Mouse (Mus musculus): ENCODE measurements at regions not wholly inside any gene's neighbourhood (a gene's known extent, or its start where the extent isn't known, plus 50 kb on each side); places are given as distances from the start of the nearest gene placed in this dataset.

DNA sequence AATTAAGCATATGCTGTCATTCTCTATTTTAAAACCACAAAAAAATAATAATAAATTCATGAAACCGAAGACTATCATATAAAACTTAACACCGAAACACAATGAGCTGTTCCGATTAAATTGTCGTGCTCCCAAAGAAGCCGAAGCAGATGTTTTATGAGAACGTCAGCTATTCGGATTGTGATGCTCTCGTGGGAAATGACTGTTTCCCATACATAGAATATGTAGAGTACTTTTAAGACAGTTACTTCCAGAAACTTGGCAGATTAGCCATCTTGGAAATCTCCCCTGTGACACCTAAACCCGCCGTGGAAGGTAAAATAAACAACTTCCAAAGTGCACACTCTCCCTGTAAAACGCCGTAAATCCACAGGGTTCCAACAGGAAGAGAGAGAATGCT, 162.4 kb upstream of the Fbxl17 start:
- Histone ChIP-seq H3K9me3 (ENCODE audit: low read length) (no peaks in the 10 kb centered on the region), H3K4me2 (replicated peaks; ENCODE audit: low read depth, low read length) (peak overlapping the region; percentile 44), H3K27me3 (ENCODE audit: insufficient read depth, low read length) (no peaks in the 10 kb centered on the region), H3K4me3 (ENCODE audit: low read length) (peak overlapping the region; percentile 11; the same call in 1 of the 2 replicates), H3K27ac (ENCODE audit: low read length) (peak overlapping the region; percentile 88), H3K9ac (replicated peaks; ENCODE audit: low read length) (peak overlapping the region; percentile 28; the same call in 1 of the 2 replicates), H3K36me3 (ENCODE audit: insufficient read depth, low read length) (no peaks in the 10 kb centered on the region), H3K4me1 (ENCODE audit: insufficient read depth, low read length) (peaks cover 6% of the 10 kb centered on the region; the same call in 1 of the 2 replicates)
- 22% methylated on average over 12 of the region's 12 CpGs for WGBS
- ATAC-seq (ENCODE audit: low FRiP score, low TSS enrichment), result no peak

DNA sequence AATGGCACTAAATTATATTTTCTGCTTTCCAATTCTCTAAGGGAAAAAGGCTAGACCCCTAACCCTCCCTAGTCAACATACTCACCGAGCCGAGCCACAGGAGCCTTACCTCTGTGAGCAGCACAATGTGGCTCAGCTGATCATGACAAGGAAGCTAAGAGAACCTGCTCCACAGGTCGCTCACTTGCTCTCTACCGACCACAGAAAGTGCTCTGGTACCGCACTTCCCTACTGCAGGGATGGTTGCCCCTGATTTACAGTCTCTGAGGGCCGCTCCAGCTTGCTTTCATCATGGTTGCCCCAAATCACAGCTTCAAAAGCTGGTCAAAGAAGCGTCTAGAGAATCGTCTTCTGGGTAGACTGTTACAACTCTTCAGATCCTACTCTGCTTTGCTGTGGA, 177.0 kb upstream of the Fbxl17 start:
- Histone ChIP-seq H3K9me3 (ENCODE audit: low read length) (no peaks in the 10 kb centered on the region), H3K27me3 (ENCODE audit: insufficient read depth, low read length) (no peaks in the 10 kb centered on the region), H3K27ac (ENCODE audit: low read length) (peak overlapping the region; percentile 26; the same call in 1 of the 2 replicates), H3K4me1 (ENCODE audit: insufficient read depth, low read length) (peaks cover 5% of the 10 kb centered on the region; the same call in 1 of the 2 replicates), H3K4me3 (ENCODE audit: low read length) (no peak overlapping the region), H3K4me2 (replicated peaks; ENCODE audit: low read depth, low read length) (no peak overlapping the region), H3K9ac (replicated peaks; ENCODE audit: low read length) (no peak overlapping the region), H3K36me3 (ENCODE audit: insufficient read depth, low read length) (no peaks in the 10 kb centered on the region)
- no peak for ATAC-seq (ENCODE audit: low FRiP score, low TSS enrichment)
- 73% methylated on average over 8 of the region's 8 CpGs for WGBS

GRCm38 (mm10) chr17:63677996-63678657, 178.3 kb upstream of the Fbxl17 start:
- WGBS, result 42% methylated on average over 3 of the region's 3 CpGs
- peaks cover 5% of the 10 kb centered on the region; the same call in 1 of the 2 replicates for H3K4me1 ChIP-seq (ENCODE audit: insufficient read depth, low read length)

DNA sequence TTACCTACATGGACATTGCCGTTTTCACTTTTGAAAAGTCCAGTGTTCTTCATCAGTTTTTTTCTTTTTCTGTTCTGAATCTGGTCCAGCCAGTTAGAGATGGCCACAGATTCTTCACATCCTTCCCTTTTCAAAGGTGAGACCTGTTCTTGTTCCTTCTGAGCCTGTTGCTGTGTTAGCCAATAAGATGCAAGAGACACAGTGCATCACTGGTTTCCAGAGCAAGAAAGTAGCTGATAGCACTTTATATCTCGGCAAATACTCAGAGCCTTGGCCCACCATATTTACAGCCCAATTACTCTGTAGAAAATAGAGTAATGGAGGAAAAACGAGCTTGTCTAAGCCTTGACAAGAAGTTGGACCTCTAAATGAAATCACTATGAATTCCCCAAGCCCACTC, 180.7 kb upstream of the Fbxl17 start:
- H3K4me3 ChIP-seq (ENCODE audit: low read length), result no peak overlapping the region
- H3K9ac ChIP-seq (replicated peaks; ENCODE audit: low read length), result no peak overlapping the region
- no peak overlapping the region for H3K4me2 ChIP-seq (replicated peaks; ENCODE audit: low read depth, low read length)
- no peak for ATAC-seq (ENCODE audit: low FRiP score, low TSS enrichment)
- H3K36me3 ChIP-seq (ENCODE audit: insufficient read depth, low read length), result no peaks in the 10 kb centered on the region
- H3K4me1 ChIP-seq (ENCODE audit: insufficient read depth, low read length), result peaks cover 5% of the 10 kb centered on the region; the same call in 1 of the 2 replicates
- H3K9me3 ChIP-seq (ENCODE audit: low read length), result no peaks in the 10 kb centered on the region
- 64% methylated on average over 3 of the region's 3 CpGs for WGBS
- no peak overlapping the region for H3K27ac ChIP-seq (ENCODE audit: low read length)
- no peaks in the 10 kb centered on the region for H3K27me3 ChIP-seq (ENCODE audit: insufficient read depth, low read length)

More at GRCm38 (mm10) chr17:63677996-63678657, 178.3 kb upstream of the Fbxl17 start:
- no peaks in the 10 kb centered on the region for H3K27me3 ChIP-seq (ENCODE audit: insufficient read depth, low read length)
- no peak overlapping the region for H3K4me2 ChIP-seq (replicated peaks; ENCODE audit: low read depth, low read length)
- H3K27ac ChIP-seq (ENCODE audit: low read length), result peak overlapping the region; percentile 90
- no peaks in the 10 kb centered on the region for H3K36me3 ChIP-seq (ENCODE audit: insufficient read depth, low read length)
- no peak overlapping the region for H3K4me3 ChIP-seq (ENCODE audit: low read length)
- peak; percentile 85 for ATAC-seq (ENCODE audit: low FRiP score, low TSS enrichment)
- no peak overlapping the region for H3K9ac ChIP-seq (replicated peaks; ENCODE audit: low read length)
- no peaks in the 10 kb centered on the region for H3K9me3 ChIP-seq (ENCODE audit: low read length)

DNA sequence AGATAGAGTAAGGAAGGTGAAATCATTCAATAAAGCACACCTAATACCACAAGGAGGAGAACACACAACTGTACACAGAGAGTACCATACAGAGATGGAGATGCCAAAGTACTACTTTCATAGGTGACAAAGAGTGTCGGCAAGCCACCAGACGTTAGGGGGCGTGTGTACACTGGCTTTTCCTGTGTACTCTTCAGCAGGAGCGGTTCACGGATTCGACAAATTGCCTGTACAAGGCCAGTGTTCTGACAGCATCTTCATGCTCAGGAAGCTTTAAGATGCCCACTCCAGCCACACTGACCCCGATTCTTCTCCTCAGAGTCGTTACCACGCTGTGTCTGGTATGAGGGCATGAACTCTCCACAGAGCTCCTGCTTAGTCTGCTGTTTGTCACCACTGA, 179.5 kb upstream of the Fer start:
- Histone ChIP-seq H3K4me2 (replicated peaks; ENCODE audit: low read depth, low read length) (no peak overlapping the region), H3K4me1 (ENCODE audit: insufficient read depth, low read length) (peaks cover 8% of the 10 kb centered on the region; the same call in 1 of the 2 replicates), H3K36me3 (ENCODE audit: insufficient read depth, low read length) (no peaks in the 10 kb centered on the region), H3K4me3 (ENCODE audit: low read length) (no peak overlapping the region), H3K9me3 (ENCODE audit: low read length) (no peaks in the 10 kb centered on the region), H3K27ac (ENCODE audit: low read length) (no peak overlapping the region), H3K27me3 (ENCODE audit: insufficient read depth, low read length) (no peaks in the 10 kb centered on the region), H3K9ac (replicated peaks; ENCODE audit: low read length) (no peak overlapping the region)
- 71% methylated on average over 9 of the region's 9 CpGs for WGBS
- no peak for ATAC-seq (ENCODE audit: low FRiP score, low TSS enrichment)

DNA sequence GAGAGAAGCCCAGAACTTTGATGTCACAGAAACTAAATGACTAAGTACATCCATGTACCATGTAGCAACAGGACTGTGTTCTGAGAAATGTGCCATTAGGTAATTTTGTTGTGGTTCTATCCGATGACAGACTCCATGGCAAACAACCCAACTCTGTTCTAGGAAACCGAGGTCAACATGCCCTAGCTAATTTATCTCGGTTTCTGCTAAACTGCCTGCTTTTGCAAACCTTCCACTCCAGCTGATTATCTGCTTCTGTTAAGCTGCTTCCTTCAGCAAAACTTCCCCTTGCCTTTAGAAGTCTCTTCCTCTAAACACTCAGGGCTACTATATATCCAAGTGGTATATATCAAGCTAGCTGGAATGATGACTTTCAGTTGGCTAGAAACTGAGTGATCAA, 178.8 kb upstream of the Fer start:
- ATAC-seq (ENCODE audit: low FRiP score, low TSS enrichment), result no peak
- Histone ChIP-seq H3K4me3 (ENCODE audit: low read length) (no peak overlapping the region), H3K4me2 (replicated peaks; ENCODE audit: low read depth, low read length) (no peak overlapping the region), H3K9ac (replicated peaks; ENCODE audit: low read length) (no peak overlapping the region), H3K36me3 (ENCODE audit: insufficient read depth, low read length) (no peaks in the 10 kb centered on the region), H3K9me3 (ENCODE audit: low read length) (no peaks in the 10 kb centered on the region), H3K4me1 (ENCODE audit: insufficient read depth, low read length) (peaks cover 3% of the 10 kb centered on the region; the same call in 1 of the 2 replicates), H3K27me3 (ENCODE audit: insufficient read depth, low read length) (no peaks in the 10 kb centered on the region), H3K27ac (ENCODE audit: low read length) (no peak overlapping the region)
- 80% methylated on average over 3 of the region's 3 CpGs for WGBS

DNA sequence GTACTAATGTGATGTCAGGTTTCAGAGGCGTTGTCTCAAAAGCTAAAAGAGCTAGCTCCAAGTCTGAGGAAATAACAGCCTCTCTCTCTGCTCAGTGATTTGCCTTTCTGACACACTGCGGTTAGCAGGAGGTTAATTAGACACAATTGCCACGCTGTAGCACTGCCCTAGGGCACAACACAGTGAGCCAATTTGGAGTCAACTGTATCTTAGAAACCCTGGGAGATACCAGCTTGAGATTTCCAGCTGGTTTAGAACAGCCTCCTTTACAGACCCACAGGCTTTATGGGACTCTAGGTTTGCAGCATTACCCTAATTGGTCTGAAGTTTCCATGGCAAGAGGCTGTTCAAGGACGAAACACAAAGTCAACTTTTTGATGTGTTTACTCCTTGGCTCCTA, 176.9 kb upstream of the Fer start:
- WGBS, result 34% methylated on average over 4 of the region's 4 CpGs
- no peaks in the 10 kb centered on the region for H3K27me3 ChIP-seq (ENCODE audit: insufficient read depth, low read length)
- ATAC-seq (ENCODE audit: low FRiP score, low TSS enrichment), result 0 out of 2 replicates have a peak, but pooled peaks have one; percentile 27

DNA sequence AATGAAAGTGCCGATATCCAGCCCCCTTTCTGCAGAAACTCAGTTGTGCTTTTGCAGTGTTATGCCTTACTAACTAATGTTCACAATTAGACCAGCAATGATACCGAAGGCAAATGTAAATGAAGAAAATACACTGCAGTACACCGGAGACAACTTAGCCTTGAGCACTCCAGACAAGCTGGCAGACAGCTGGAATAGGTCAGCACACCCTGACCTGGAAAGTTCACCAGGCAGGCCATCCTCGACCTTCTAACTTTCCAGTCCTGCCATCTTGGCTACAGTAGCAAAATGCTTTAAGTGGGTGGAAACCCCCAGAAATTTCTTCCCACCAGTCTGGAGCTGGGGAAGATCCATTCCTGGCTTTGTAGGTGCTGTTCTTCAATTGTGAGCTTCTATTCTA, 176.5 kb upstream of the Fer start:
- no peaks in the 10 kb centered on the region for H3K27me3 ChIP-seq (ENCODE audit: insufficient read depth, low read length)
- 62% methylated on average over 4 of the region's 4 CpGs for WGBS
- no peak for ATAC-seq (ENCODE audit: low FRiP score, low TSS enrichment)
- no peak overlapping the region for H3K4me2 ChIP-seq (replicated peaks; ENCODE audit: low read depth, low read length)
- no peak overlapping the region for H3K4me3 ChIP-seq (ENCODE audit: low read length)
- H3K27ac ChIP-seq (ENCODE audit: low read length), result no peak overlapping the region
- peaks cover 7% of the 10 kb centered on the region for H3K4me1 ChIP-seq (ENCODE audit: insufficient read depth, low read length)
- H3K9ac ChIP-seq (replicated peaks; ENCODE audit: low read length), result no peak overlapping the region
- no peaks in the 10 kb centered on the region for H3K9me3 ChIP-seq (ENCODE audit: low read length)
- no peaks in the 10 kb centered on the region for H3K36me3 ChIP-seq (ENCODE audit: insufficient read depth, low read length)

More for the DNA sequence above, 176.9 kb upstream of the Fer start:
- Histone ChIP-seq H3K36me3 (ENCODE audit: insufficient read depth, low read length) (no peaks in the 10 kb centered on the region), H3K9ac (replicated peaks; ENCODE audit: low read length) (no peak overlapping the region), H3K27ac (ENCODE audit: low read length) (no peak overlapping the region), H3K4me2 (replicated peaks; ENCODE audit: low read depth, low read length) (no peak overlapping the region), H3K9me3 (ENCODE audit: low read length) (no peaks in the 10 kb centered on the region), H3K4me3 (ENCODE audit: low read length) (no peak overlapping the region), H3K4me1 (ENCODE audit: insufficient read depth, low read length) (peaks cover 3% of the 10 kb centered on the region; the same call in 1 of the 2 replicates)

DNA sequence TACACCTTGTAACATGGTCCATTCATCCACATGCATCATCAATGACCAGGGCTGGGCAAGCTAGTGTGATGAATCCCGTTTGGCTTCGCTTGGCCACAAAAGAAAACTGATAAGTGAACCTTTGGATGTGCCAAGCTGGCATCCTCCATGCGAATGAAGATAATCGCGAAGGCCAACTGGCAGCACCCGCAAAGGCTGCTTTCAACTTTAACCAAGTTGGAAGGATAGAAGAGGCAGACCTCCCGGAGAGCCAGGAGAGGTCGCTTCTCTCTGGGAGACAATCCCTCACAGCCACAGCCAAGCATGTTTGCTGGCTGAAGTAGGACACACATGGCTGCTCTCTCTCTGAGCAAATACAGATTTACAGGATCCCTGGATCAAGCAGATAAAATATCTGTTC, 173.6 kb upstream of the Fer start:
- H3K9me3 ChIP-seq (ENCODE audit: low read length), result no peaks in the 10 kb centered on the region
- no peak for ATAC-seq (ENCODE audit: low FRiP score, low TSS enrichment)
- WGBS, result 84% methylated on average over 8 of the region's 8 CpGs
- no peak overlapping the region for H3K27ac ChIP-seq (ENCODE audit: low read length)
- H3K4me3 ChIP-seq (ENCODE audit: low read length), result no peak overlapping the region
- no peaks in the 10 kb centered on the region for H3K27me3 ChIP-seq (ENCODE audit: insufficient read depth, low read length)
- no peaks in the 10 kb centered on the region for H3K36me3 ChIP-seq (ENCODE audit: insufficient read depth, low read length)
- H3K4me1 ChIP-seq (ENCODE audit: insufficient read depth, low read length), result peaks cover 13% of the 10 kb centered on the region
- no peak overlapping the region for H3K4me2 ChIP-seq (replicated peaks; ENCODE audit: low read depth, low read length)
- no peak overlapping the region for H3K9ac ChIP-seq (replicated peaks; ENCODE audit: low read length)
